Mouse (Mus musculus) stomach, postnatal 0 days (tissue): ENCODE results near the gene Hcls1.

Source experiments
- CTCF ChIP-seq: IDR thresholded peaks from 2 replicates; pipeline ENCODE4 v1.5.1; 2016; ENCODE audit warnings: antibody characterized with exemption, low read depth, mild to moderate bottlenecking, moderate library complexity
- EP300 ChIP-seq: optimal IDR thresholded peaks from 2 replicates; pipeline ENCODE3; 2016; ENCODE audit warnings: antibody characterized with exemption

- TF ChIP-seq CTCF: no peak
- no peak for TF ChIP-seq EP300
Observed at GRCm38 (mm10) chr16:36989493-36989892, 54.7 kb downstream of the Hcls1 start.
